Mouse (Mus musculus): ENCODE data around the gene Foxo4.

- TF ChIP-seq CTCF (IDR thresholded peaks at IDR 0.05; ENCODE audit: insufficient read depth, low read length) (no peak), POLR2A (IDR thresholded peaks at IDR 0.05; ENCODE audit: borderline replicate concordance, extremely low read depth, low read depth, low read length) (peak; percentile 64; the same call in 1 of the 2 replicates)
These were observed 32.2 kb upstream of the Foxo4 start, which contains the start of gene Snx12 for GRCm38 (mm10) chrX:101221834-101222795.

Data from lung, adult 2 months (tissue).